Mouse (Mus musculus): Measurements from ENCODE around the gene Tmem200b.

GRCm38 (mm10) chr4:131957161-131957560 is 35.6 kb downstream of the Tmem200b start:
- TF ChIP-seq EP300 (IDR thresholded peaks at IDR 0.05; ENCODE audit: low read depth in 1 of 2, low read length in 2 of 2) (no peak), BHLHE40 (IDR thresholded peaks at IDR 0.05; ENCODE audit: borderline replicate concordance, low read depth, low read length) (no peak), CTCF (IDR thresholded peaks at IDR 0.05 in 2 of 3, conservative IDR thresholded peaks at IDR 0.05 in 1 of 3; ENCODE audit: control insufficient read depth in 1 of 3, insufficient read depth in 1 of 3, low read depth in 2 of 3, low read length in 3 of 3, poor library complexity in 1 of 3, severe bottlenecking in 1 of 3) (no peak), POLR2A (IDR thresholded peaks at IDR 0.05; ENCODE audit: control insufficient read depth in 1 of 2, insufficient read depth in 1 of 2, low read depth in 1 of 2, low read length in 2 of 2, poor library complexity in 1 of 2) (no peak)

Measured in MEL (cell line).